Mouse (Mus musculus) hindbrain, embryonic 13.5 days (tissue): ENCODE measurements at regions not wholly inside any gene's neighbourhood (a gene's known extent, or its start where the extent isn't known, plus 50 kb on each side); places are given as distances from the start of the nearest gene placed in this dataset.

Experiments used
- ATAC-seq: fragments of 200-750 bp; cut with Nextera tagmentation; 2 replicates; pipeline ENCODE4 v1.8.0; 2017; ENCODE audit warnings: moderate TSS enrichment; ENCODE audit not compliant: low FRiP score
- H3K27ac ChIP-seq: fragments of 300-500 bp; sonication (generic); 2 replicates; pipeline ENCODE4 v1.5.1; 2015; ENCODE audit warnings: inconsistent platforms, mild to moderate bottlenecking, moderate library complexity
- H3K27me3 ChIP-seq: fragments of 300-500 bp; sonication (generic); 2 replicates; pipeline ENCODE4 v1.6.1; 2015; ENCODE audit warnings: mild to moderate bottlenecking, inconsistent platforms
- H3K36me3 ChIP-seq: fragments of 300-500 bp; sonication (generic); 2 replicates; pipeline ENCODE4 v1.6.1; 2015; ENCODE audit warnings: mild to moderate bottlenecking, inconsistent platforms
- H3K4me1 ChIP-seq: fragments of 300-500 bp; sonication (generic); replicated peaks from 2 replicates; pipeline ENCODE4 v1.6.1; 2015; ENCODE audit warnings: inconsistent platforms
- H3K4me2 ChIP-seq: fragments of 300-500 bp; sonication (generic); 2 replicates; pipeline ENCODE4 v1.6.1; 2015; ENCODE audit warnings: inconsistent platforms, mild to moderate bottlenecking, moderate library complexity
- H3K4me3 ChIP-seq: fragments of 300-500 bp; sonication (generic); 2 replicates; pipeline ENCODE4 v1.5.1; 2015; ENCODE audit warnings: mild to moderate bottlenecking, inconsistent platforms
- H3K9ac ChIP-seq: fragments of 300-500 bp; sonication (generic); 2 replicates; pipeline ENCODE4 v1.6.1; 2015; ENCODE audit warnings: mild to moderate bottlenecking, inconsistent platforms
- H3K9me3 ChIP-seq: fragments of 300-500 bp; sonication (generic); 2 replicates; pipeline ENCODE4 v1.6.1; 2016; ENCODE audit warnings: inconsistent platforms
- WGBS: fragments of 180-500 bp; shearing (Covaris S2); methylation state at CpG from one replicate; pipeline ENCODE4 v1.1.7; 2015; 5-methylcytosine and 5-hydroxymethylcytosine counted together

GRCm38 (mm10) chr3:137775076-137775849 lies 89.0 kb upstream of the H2afz start:
- Histone ChIP-seq H3K4me1 (peaks cover 13% of the 10 kb centered on the region), H3K27me3 (0 out of 2 replicates have a peak, but pooled peaks cover 5% of the 10 kb centered on the region), H3K9ac (no peak overlapping the region), H3K27ac (no peak overlapping the region), H3K4me2 (no peak overlapping the region), H3K36me3 (no peaks in the 10 kb centered on the region), H3K4me3 (no peak overlapping the region), H3K9me3 (no peaks in the 10 kb centered on the region)
- peak; percentile 50; the same call in 1 of the 2 replicates for ATAC-seq
- WGBS = 61% methylated on average over 6 of the region's 6 CpGs

- H3K4me1 ChIP-seq = peaks cover 16% of the 10 kb centered on the region
- 37% methylated on average over 7 of the region's 7 CpGs for WGBS
- 0 out of 2 replicates have a peak, but pooled peaks cover 5% of the 10 kb centered on the region for H3K27me3 ChIP-seq
- 0 out of 2 replicates have a peak overlapping the region, but pooled peaks have one; percentile 3 for H3K9ac ChIP-seq
- no peak overlapping the region for H3K4me3 ChIP-seq
- H3K36me3 ChIP-seq = no peaks in the 10 kb centered on the region
- no peaks in the 10 kb centered on the region for H3K9me3 ChIP-seq
- ATAC-seq = peak; percentile 62; the same call in 1 of the 2 replicates
- peak overlapping the region; percentile 0; the same call in 1 of the 2 replicates for H3K4me2 ChIP-seq
- H3K27ac ChIP-seq = no peak overlapping the region
These were observed 86.2 kb upstream of the H2afz start for GRCm38 (mm10) chr3:137778113-137778512.

GRCm38 (mm10) chr3:137780029-137780428 lies 84.3 kb upstream of the H2afz start:
- Histone ChIP-seq H3K4me3 (no peak overlapping the region), H3K27me3 (0 out of 2 replicates have a peak, but pooled peaks cover 5% of the 10 kb centered on the region), H3K4me2 (peak overlapping the region; percentile 31; the same call in 1 of the 2 replicates), H3K9me3 (no peaks in the 10 kb centered on the region), H3K9ac (no peak overlapping the region), H3K27ac (no peak overlapping the region), H3K36me3 (no peaks in the 10 kb centered on the region), H3K4me1 (peaks cover 28% of the 10 kb centered on the region)
- 6% methylated on average over 11 of the region's 11 CpGs for WGBS
- no peak for ATAC-seq

- Histone ChIP-seq H3K4me1 (peaks cover 27% of the 10 kb centered on the region), H3K27me3 (0 out of 2 replicates have a peak, but pooled peaks cover 5% of the 10 kb centered on the region), H3K4me2 (no peak overlapping the region), H3K36me3 (no peaks in the 10 kb centered on the region), H3K4me3 (no peak overlapping the region), H3K9ac (no peak overlapping the region), H3K9me3 (no peaks in the 10 kb centered on the region), H3K27ac (no peak overlapping the region)
- no peak for ATAC-seq
- 75% methylated on average over 5 of the region's 5 CpGs for WGBS
These were observed 81.5 kb upstream of the H2afz start for GRCm38 (mm10) chr3:137782836-137783235.

- peak; percentile 69 for ATAC-seq
- no peak overlapping the region for H3K9ac ChIP-seq
- peak overlapping the region; percentile 45; the same call in 1 of the 2 replicates for H3K27ac ChIP-seq
- no peaks in the 10 kb centered on the region for H3K36me3 ChIP-seq
- 0 out of 2 replicates have a peak, but pooled peaks cover 4% of the 10 kb centered on the region for H3K27me3 ChIP-seq
- WGBS = 18% methylated on average over 7 of the region's 7 CpGs
- H3K4me1 ChIP-seq = peaks cover 29% of the 10 kb centered on the region
- H3K9me3 ChIP-seq = no peaks in the 10 kb centered on the region
- H3K4me3 ChIP-seq = no peak overlapping the region
- H3K4me2 ChIP-seq = no peak overlapping the region
These were observed 80.1 kb upstream of the H2afz start for GRCm38 (mm10) chr3:137783937-137784911.

GRCm38 (mm10) chr3:137785224-137785623 lies 79.1 kb upstream of the H2afz start:
- Histone ChIP-seq H3K4me1 (peaks cover 27% of the 10 kb centered on the region), H3K27ac (peak overlapping the region; percentile 23; the same call in 1 of the 2 replicates), H3K4me2 (no peak overlapping the region), H3K9me3 (no peaks in the 10 kb centered on the region), H3K27me3 (no peaks in the 10 kb centered on the region), H3K36me3 (no peaks in the 10 kb centered on the region), H3K9ac (no peak overlapping the region), H3K4me3 (no peak overlapping the region)
- 34% methylated on average over 7 of the region's 7 CpGs for WGBS
- peak; percentile 44; the same call in 1 of the 2 replicates for ATAC-seq

GRCm38 (mm10) chr3:137785871-137786270 lies 78.4 kb upstream of the H2afz start:
- Histone ChIP-seq H3K4me3 (no peak overlapping the region), H3K27me3 (no peaks in the 10 kb centered on the region), H3K36me3 (no peaks in the 10 kb centered on the region), H3K9me3 (no peaks in the 10 kb centered on the region), H3K4me1 (peaks cover 23% of the 10 kb centered on the region), H3K27ac (no peak overlapping the region), H3K4me2 (no peak overlapping the region), H3K9ac (no peak overlapping the region)
- no peak for ATAC-seq
- WGBS = 78% methylated on average over 2 of the region's 2 CpGs

- Histone ChIP-seq H3K4me2 (no peak overlapping the region), H3K27ac (no peak overlapping the region), H3K4me3 (no peak overlapping the region), H3K9me3 (no peaks in the 10 kb centered on the region), H3K4me1 (peaks cover 15% of the 10 kb centered on the region), H3K27me3 (no peaks in the 10 kb centered on the region), H3K9ac (no peak overlapping the region), H3K36me3 (no peaks in the 10 kb centered on the region)
- WGBS = 63% methylated on average over 6 of the region's 6 CpGs
- ATAC-seq = no peak
These were observed 74.6 kb upstream of the H2afz start for GRCm38 (mm10) chr3:137789671-137790070.

GRCm38 (mm10) chr3:137790340-137790739 lies 73.9 kb upstream of the H2afz start:
- no peak overlapping the region for H3K4me2 ChIP-seq

GRCm38 (mm10) chr3:137795754-137796315 lies 68.5 kb upstream of the H2afz start:
- H3K27me3 ChIP-seq = no peaks in the 10 kb centered on the region
- H3K4me1 ChIP-seq = no peaks in the 10 kb centered on the region
- H3K4me3 ChIP-seq = no peak overlapping the region
- no peak overlapping the region for H3K4me2 ChIP-seq
- H3K27ac ChIP-seq = no peak overlapping the region
- WGBS = 91% methylated on average over 7 of the region's 7 CpGs
- no peak for ATAC-seq
- no peaks in the 10 kb centered on the region for H3K36me3 ChIP-seq
- no peak overlapping the region for H3K9ac ChIP-seq
- H3K9me3 ChIP-seq = no peaks in the 10 kb centered on the region

More at GRCm38 (mm10) chr3:137790340-137790739, 73.9 kb upstream of the H2afz start:
- Histone ChIP-seq H3K27ac (no peak overlapping the region), H3K27me3 (no peaks in the 10 kb centered on the region), H3K4me3 (no peak overlapping the region), H3K36me3 (no peaks in the 10 kb centered on the region), H3K9ac (no peak overlapping the region), H3K4me1 (peaks cover 8% of the 10 kb centered on the region), H3K9me3 (no peaks in the 10 kb centered on the region)
- ATAC-seq = no peak
- WGBS = 92% methylated on average over 7 of the region's 7 CpGs

GRCm38 (mm10) chr3:137798769-137799168 lies 65.5 kb upstream of the H2afz start:
- Histone ChIP-seq H3K27me3 (no peaks in the 10 kb centered on the region), H3K4me1 (no peaks in the 10 kb centered on the region), H3K27ac (no peak overlapping the region), H3K4me2 (no peak overlapping the region), H3K9me3 (no peaks in the 10 kb centered on the region), H3K9ac (no peak overlapping the region), H3K36me3 (no peaks in the 10 kb centered on the region), H3K4me3 (no peak overlapping the region)
- ATAC-seq = no peak
- 86% methylated on average over 4 of the region's 4 CpGs for WGBS
